39 mouse cellular contexts compared by ENCODE assay signal in the genomic region with DNA sequence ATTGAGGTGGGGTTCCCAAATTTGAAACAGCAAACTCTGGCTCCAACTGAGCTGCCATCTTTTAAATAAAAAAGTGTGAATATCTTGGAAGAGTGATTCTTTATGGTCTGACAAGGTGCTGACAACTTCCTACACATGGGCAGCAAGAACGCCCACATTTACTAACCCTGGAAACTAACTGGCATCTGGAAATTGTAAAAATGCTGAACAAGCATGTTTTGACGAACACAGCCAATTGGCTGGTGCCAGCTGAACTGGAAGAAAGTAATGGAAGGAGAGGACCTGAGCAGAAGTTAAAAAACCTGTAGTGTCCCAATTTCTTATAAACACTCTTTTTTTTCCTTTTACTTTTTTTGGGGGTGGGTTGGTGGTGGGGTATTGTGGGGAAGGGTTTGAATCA. TPM values are rescaled to one million over a fixed set of nuclear protein-coding genes. Genes with fewer than 3 reads are reported as not detected.
"Had no signal": no experiment of that assay in that cellular context is flagged by ENCODE, and none has a peak within 500 bp of the region (broad histone marks: within the 10 kb centered on the region; RNA-seq: fewer than 3 reads in every experiment).

No protein-coding gene starts in this region.

- H3K4me2 ChIP-seq: embryonic facial prominence, embryonic 12.5 days; embryonic facial prominence, embryonic 13.5 days; embryonic facial prominence, embryonic 15.5 days; forebrain, embryonic 12.5 days; forebrain, embryonic 13.5 days; forebrain, embryonic 15.5 days had no signal

- ATAC-seq: forebrain, embryonic 13.5 days; forebrain, embryonic 14.5 days; forebrain, embryonic 15.5 days; forebrain, embryonic 16.5 days; forebrain, postnatal 0 days had no signal

- H3K4me1 ChIP-seq: embryonic facial prominence, embryonic 10.5 days; embryonic facial prominence, embryonic 12.5 days; embryonic facial prominence, embryonic 13.5 days; embryonic facial prominence, embryonic 15.5 days; forebrain, embryonic 10.5 days; forebrain, embryonic 12.5 days; forebrain, embryonic 13.5 days; forebrain, embryonic 15.5 days had no signal

- H3K36me3 ChIP-seq: embryonic facial prominence, embryonic 10.5 days; embryonic facial prominence, embryonic 12.5 days; embryonic facial prominence, embryonic 13.5 days; embryonic facial prominence, embryonic 15.5 days; forebrain, embryonic 10.5 days; forebrain, embryonic 12.5 days; forebrain, embryonic 15.5 days had no signal

- DNase-seq: cerebellum, adult 9-10 months; cerebellum, adult 9-11 months; cerebellum, postnatal 10 days; cerebellum, postnatal 14 days; cerebellum, postnatal 25 days; cerebellum, postnatal 36 days; embryo, embryonic 11 days; forebrain, postnatal 0 days; gastrocnemius, adult 2 months; gastrocnemius, postnatal 10 days; gastrocnemius, postnatal 14 days; gastrocnemius, postnatal 25 days; gastrocnemius, postnatal 36 days; heart, adult 11 months; heart, adult 18-20 months; heart, adult 2 months had no signal

- H3K9me3 ChIP-seq: embryonic facial prominence, embryonic 15.5 days had no signal

- H3K9ac ChIP-seq: embryonic facial prominence, embryonic 12.5 days; embryonic facial prominence, embryonic 13.5 days; embryonic facial prominence, embryonic 15.5 days; forebrain, embryonic 12.5 days; forebrain, embryonic 13.5 days; forebrain, embryonic 15.5 days; forebrain, postnatal 0 days had no signal

- H3K4me3 ChIP-seq: embryonic facial prominence, embryonic 10.5 days; embryonic facial prominence, embryonic 12.5 days; embryonic facial prominence, embryonic 13.5 days; embryonic facial prominence, embryonic 15.5 days; erythroblast, embryonic 14.5 days; forebrain, embryonic 10.5 days; forebrain, embryonic 12.5 days; forebrain, embryonic 13.5 days; forebrain, embryonic 15.5 days; gastrocnemius, adult 2 months; heart, adult 2 months had no signal

- H3K27me3 ChIP-seq: embryonic facial prominence, embryonic 12.5 days; embryonic facial prominence, embryonic 13.5 days; embryonic facial prominence, embryonic 15.5 days; forebrain, embryonic 12.5 days; forebrain, embryonic 13.5 days; forebrain, embryonic 15.5 days had no signal

- H3K27ac ChIP-seq: embryonic facial prominence, embryonic 10.5 days; embryonic facial prominence, embryonic 12.5 days; embryonic facial prominence, embryonic 13.5 days; embryonic facial prominence, embryonic 15.5 days; forebrain, embryonic 10.5 days; forebrain, embryonic 12.5 days; forebrain, embryonic 13.5 days; forebrain, embryonic 15.5 days; gastrocnemius, adult 2 months; heart, adult 2 months had no signal

RNA-seq across cellular contexts. Expression of gene Vmn2r74, which starts 46.1 kb away (rescaled TPM):
- total RNA-seq: common myeloid progenitor, adult 5-6 weeks; forebrain, postnatal 0 days; gastrocnemius, adult 18-20 months; gastrocnemius, adult 2 months; gastrocnemius, adult 8-10 months; gastrocnemius, postnatal 10 days; gastrocnemius, postnatal 14 days; gastrocnemius, postnatal 25 days; gastrocnemius, postnatal 36 days; gastrocnemius, postnatal 4 days; granulocyte monocyte progenitor cell, adult 5-6 weeks; heart, adult 18-20 months; heart, adult 2 months; heart, adult 8-10 months had no signal
- polyA plus RNA-seq: cortical plate, adult 2 months; embryonic facial prominence, embryonic 10.5 days; embryonic facial prominence, embryonic 11.5 days; embryonic facial prominence, embryonic 12.5 days; embryonic facial prominence, embryonic 13.5 days; embryonic facial prominence, embryonic 14.5 days; erythroblast, embryonic 14.5 days; forebrain, embryonic 10.5 days; forebrain, embryonic 11.5 days; forebrain, embryonic 12.5 days; forebrain, embryonic 13.5 days; forebrain, embryonic 14.5 days; forebrain, embryonic 15.5 days; forebrain, embryonic 16.5 days; forebrain, postnatal 0 days; frontal cortex, adult 2 months; gonadal fat pad, adult 2 months; heart, adult 2 months had no signal
